Mouse (Mus musculus) stomach, postnatal 0 days (tissue): ENCODE results near the gene Rbm7.

Experiments
- CTCF ChIP-seq: IDR thresholded peaks from 2 replicates; pipeline ENCODE4 v1.5.1; 2016; ENCODE audit warnings: antibody characterized with exemption, low read depth, mild to moderate bottlenecking, moderate library complexity
- EP300 ChIP-seq: optimal IDR thresholded peaks from 2 replicates; pipeline ENCODE3; 2016; ENCODE audit warnings: antibody characterized with exemption

DNA sequence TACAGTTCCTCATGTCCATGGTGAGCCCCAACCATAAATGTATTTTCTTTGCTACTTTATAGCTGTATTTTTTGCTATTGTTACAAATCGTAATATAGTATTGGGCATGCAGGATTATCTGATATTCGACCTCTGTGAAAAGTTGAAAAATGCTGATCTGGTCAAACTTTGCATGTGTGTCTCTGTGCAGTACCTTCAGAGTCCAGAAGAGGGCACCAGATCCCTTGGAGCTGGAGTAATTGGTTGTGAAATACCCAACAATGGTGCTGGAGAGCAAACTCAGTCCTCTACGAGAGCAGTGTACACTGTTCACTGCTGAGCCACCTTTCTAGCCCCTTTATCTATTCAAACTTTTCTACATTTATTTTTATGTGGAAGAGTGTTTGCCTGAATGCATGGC lies 28.3 kb downstream of the Rbm7 start:
- TF ChIP-seq CTCF = peak; percentile 94
- TF ChIP-seq EP300 = no peak
